Mouse (Mus musculus) erythroid progenitor cell, adult 5-6 weeks (primary cell): Measurements from ENCODE around the gene Lhx5. TPM values are rescaled to one million over a fixed set of nuclear protein-coding genes. Genes with fewer than 3 reads are reported as not detected.

ENCODE experiments used
- total RNA-seq, 2 experiments: library from RNA; stranded (forward) in 1 of 2; stranded (reverse) in 1 of 2; fragments of 150-400 nt in 1 of 2; fragments of 186-747, 209-891 nt in 1 of 2; gene quantifications; 2 replicates each; pipeline versions ENCODE4 v1.2.3 to v1.2.4; 2015 to 2017; ENCODE audit warnings: low replicate concordance in 2 of 2

The Lhx5 gene
- total RNA-seq, 2 experiments from 2014 or later: not detected

Other genes starting within 250 kb of the Lhx5 start
- gene Sdsl, start 41.1 kb downstream of the Lhx5 start, total RNA-seq (2015; ENCODE audit: low replicate concordance): 4.2 TPM in 1 of 2 replicates, not detected in the other
- 2.7 and 4.8 TPM in 2 replicates for gene Sdsl, start 41.1 kb downstream of the Lhx5 start, total RNA-seq (2017; ENCODE audit: low replicate concordance)
- gene Sds, start 44.8 kb downstream of the Lhx5 start, total RNA-seq (2015; ENCODE audit: low replicate concordance): not detected in 2 replicates
- not detected in 2 replicates for gene Sds, start 44.8 kb downstream of the Lhx5 start, total RNA-seq (2017; ENCODE audit: low replicate concordance)
- gene Plbd2, start 71.9 kb downstream of the Lhx5 start, total RNA-seq (2015; ENCODE audit: low replicate concordance): 1.1 and 2.1 TPM in 2 replicates
- gene Plbd2, start 71.9 kb downstream of the Lhx5 start, total RNA-seq (2017; ENCODE audit: low replicate concordance): 2.0 and 3.9 TPM in 2 replicates
- 3.4 and 5.0 TPM in 2 replicates for gene Slc8b1, start 79.5 kb downstream of the Lhx5 start, total RNA-seq (2015; ENCODE audit: low replicate concordance)
- 3.0 and 6.7 TPM in 2 replicates for gene Slc8b1, start 79.5 kb downstream of the Lhx5 start, total RNA-seq (2017; ENCODE audit: low replicate concordance)
- 107 and 136 TPM in 2 replicates for gene Tpcn1, start 157.0 kb downstream of the Lhx5 start, total RNA-seq (2015; ENCODE audit: low replicate concordance)
- 57.0 and 72.9 TPM in 2 replicates for gene Tpcn1, start 157.0 kb downstream of the Lhx5 start, total RNA-seq (2017; ENCODE audit: low replicate concordance)
- 2.5 TPM in 1 of 2 replicates, not detected in the other for gene Iqcd, start 157.3 kb downstream of the Lhx5 start, total RNA-seq (2015; ENCODE audit: low replicate concordance)
- gene Iqcd, start 157.3 kb downstream of the Lhx5 start, total RNA-seq (2017; ENCODE audit: low replicate concordance): 3.1 and 3.3 TPM in 2 replicates
- 0.72 TPM in 1 of 2 replicates, not detected in the other for gene Rita1, start 180.9 kb downstream of the Lhx5 start, total RNA-seq (2015; ENCODE audit: low replicate concordance)
- gene Rita1, start 180.9 kb downstream of the Lhx5 start, total RNA-seq (2017; ENCODE audit: low replicate concordance): 3.9 TPM in 1 of 2 replicates, not detected in the other
- 1.1 and 1.3 TPM in 2 replicates for gene Ddx54, start 181.0 kb downstream of the Lhx5 start, total RNA-seq (2015; ENCODE audit: low replicate concordance)
- 6.4 and 8.1 TPM in 2 replicates for gene Ddx54, start 181.0 kb downstream of the Lhx5 start, total RNA-seq (2017; ENCODE audit: low replicate concordance)
- not detected in 2 replicates for gene Cfap73, start 202.5 kb downstream of the Lhx5 start, total RNA-seq (2015; ENCODE audit: low replicate concordance)
- not detected in 2 replicates for gene Cfap73, start 202.5 kb downstream of the Lhx5 start, total RNA-seq (2017; ENCODE audit: low replicate concordance)
- 14.3 TPM in 1 of 2 replicates, not detected in the other for gene Rasal1, start 217.1 kb downstream of the Lhx5 start, total RNA-seq (2015; ENCODE audit: low replicate concordance)
- not detected in 2 replicates for gene Rasal1, start 217.1 kb downstream of the Lhx5 start, total RNA-seq (2017; ENCODE audit: low replicate concordance)